Comparison of ENCODE assay signal across 9 mouse cellular contexts in the genomic region with DNA sequence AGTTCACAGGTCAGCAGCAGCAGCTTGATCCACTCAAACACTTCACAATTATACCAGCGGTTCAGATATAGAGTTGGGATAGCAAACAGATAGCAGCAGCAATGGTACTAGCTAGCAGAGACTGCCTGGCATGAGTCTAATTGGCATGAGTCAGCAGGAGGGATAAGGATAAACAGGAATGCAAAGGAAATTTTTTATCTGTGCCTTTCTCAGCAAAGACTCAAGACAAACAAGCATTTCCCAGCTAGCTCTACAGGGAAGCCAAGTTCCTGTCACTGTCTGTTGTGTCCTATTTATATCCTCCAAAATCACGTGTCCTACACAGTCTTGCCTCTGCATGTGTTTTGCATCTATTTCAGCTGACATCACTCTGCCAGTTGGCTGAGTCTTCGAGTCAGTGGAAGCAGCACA.
DNase-seq lines count a peak whose midpoint lies in the region; ATAC-seq and TF ChIP-seq lines count a peak whose summit lies in the region.
"Had no signal": no experiment of that assay in that cellular context is flagged by ENCODE, and none has a peak within 500 bp of the region (broad histone marks: within the 10 kb centered on the region; RNA-seq: fewer than 3 reads in every experiment).

No protein-coding gene starts in this region.

- no peak overlapping the region for H3K4me2 ChIP-seq in forebrain, embryonic 15.5 days (replicated peaks)
- H3K4me2 ChIP-seq in forebrain, embryonic 12.5 days: no peak overlapping the region
- no peak overlapping the region for H3K4me2 ChIP-seq in kidney, embryonic 16.5 days (replicated peaks; ENCODE audit: low read depth, low read length)
- H3K4me2 ChIP-seq: midbrain, embryonic 12.5 days had no signal

- H3K27ac ChIP-seq in forebrain, embryonic 15.5 days (replicated peaks): 0 out of 2 replicates have a peak overlapping the region, but pooled peaks have one; percentile 36
- H3K27ac ChIP-seq in forebrain, embryonic 12.5 days: no peak overlapping the region
- 0 out of 2 replicates have a peak overlapping the region, but pooled peaks have one; percentile 29 for H3K27ac ChIP-seq in kidney, embryonic 16.5 days (ENCODE audit: low read length)
- H3K27ac ChIP-seq: midbrain, embryonic 12.5 days had no signal

- peak; percentile 93 for ATAC-seq in forebrain, embryonic 15.5 days (replicated peaks)
- ATAC-seq in forebrain, embryonic 12.5 days (ENCODE audit: low FRiP score): no peak
- peak; percentile 83; the same call in 1 of the 2 replicates for ATAC-seq in kidney, embryonic 16.5 days (ENCODE audit: low FRiP score, low TSS enrichment)

- DNase-seq in frontal cortex, postnatal 10 days (ENCODE audit: low spot score in 2 of 2): peak; percentile 13 to 37
- DNase-seq in lung, postnatal 4 days: peak; percentile 16 to 31
- no peak for DNase-seq in spleen, adult 18-20 months
- no peak for DNase-seq in cerebellum, adult 9-10 months

- no peak for TF ChIP-seq CTCF in C2C12 (IDR thresholded peaks at IDR 0.05; ENCODE audit: control insufficient read depth, insufficient read depth, insufficient read length)

- no peak overlapping the region for H3ac ChIP-seq in C2C12 (ENCODE audit: control insufficient read depth, insufficient read length, low read depth)

- no peaks in the 10 kb centered on the region for H3K36me3 ChIP-seq in forebrain, embryonic 15.5 days
- no peaks in the 10 kb centered on the region for H3K36me3 ChIP-seq in forebrain, embryonic 12.5 days (replicated peaks)
- H3K36me3 ChIP-seq in C2C12 (ENCODE audit: control insufficient read depth, insufficient read depth): no peaks in the 10 kb centered on the region
- H3K36me3 ChIP-seq in kidney, embryonic 16.5 days (ENCODE audit: insufficient read depth, low read length): no peaks in the 10 kb centered on the region
- H3K36me3 ChIP-seq: midbrain, embryonic 12.5 days had no signal

- no peak overlapping the region for H3K9ac ChIP-seq in forebrain, embryonic 15.5 days (replicated peaks)
- H3K9ac ChIP-seq in forebrain, embryonic 12.5 days: no peak overlapping the region
- H3K9ac ChIP-seq in kidney, embryonic 16.5 days (replicated peaks; ENCODE audit: low read length): no peak overlapping the region
- H3K9ac ChIP-seq: midbrain, embryonic 12.5 days had no signal

- H3K4me3 ChIP-seq in forebrain, embryonic 15.5 days: no peak overlapping the region
- no peak overlapping the region for H3K4me3 ChIP-seq in forebrain, embryonic 12.5 days (replicated peaks)
- no peak overlapping the region for H3K4me3 ChIP-seq in C2C12 (ENCODE audit: insufficient read depth, poor library complexity, severe bottlenecking)
- H3K4me3 ChIP-seq in kidney, embryonic 16.5 days (ENCODE audit: low read length): no peak overlapping the region
- H3K4me3 ChIP-seq: midbrain, embryonic 12.5 days had no signal

- no peaks in the 10 kb centered on the region for H3K9me3 ChIP-seq in forebrain, embryonic 15.5 days
- H3K9me3 ChIP-seq in forebrain, embryonic 12.5 days: no peaks in the 10 kb centered on the region
- H3K9me3 ChIP-seq in kidney, embryonic 16.5 days (ENCODE audit: low read length): peaks cover 7% of the 10 kb centered on the region
- H3K9me3 ChIP-seq: midbrain, embryonic 12.5 days had no signal

- no peaks in the 10 kb centered on the region for H3K27me3 ChIP-seq in forebrain, embryonic 15.5 days
- no peaks in the 10 kb centered on the region for H3K27me3 ChIP-seq in forebrain, embryonic 12.5 days
- no peaks in the 10 kb centered on the region for H3K27me3 ChIP-seq in C2C12 (ENCODE audit: control insufficient read depth, insufficient read depth, insufficient read length)
- H3K27me3 ChIP-seq in kidney, embryonic 16.5 days (ENCODE audit: insufficient read depth, low read length): no peaks in the 10 kb centered on the region
- H3K27me3 ChIP-seq: midbrain, embryonic 12.5 days had no signal

- no peaks in the 10 kb centered on the region for H3K79me3 ChIP-seq in C2C12 (ENCODE audit: low read depth)

- H3K79me2 ChIP-seq in C2C12 (ENCODE audit: control insufficient read depth, insufficient read depth): no peaks in the 10 kb centered on the region

- H3K4me1 ChIP-seq in forebrain, embryonic 15.5 days: 0 out of 2 replicates have a peak, but pooled peaks cover 3% of the 10 kb centered on the region
- no peaks in the 10 kb centered on the region for H3K4me1 ChIP-seq in forebrain, embryonic 12.5 days
- 0 out of 2 replicates have a peak, but pooled peaks cover 4% of the 10 kb centered on the region for H3K4me1 ChIP-seq in kidney, embryonic 16.5 days (ENCODE audit: insufficient read depth, low read length)
- H3K4me1 ChIP-seq: midbrain, embryonic 12.5 days had no signal

- WGBS in forebrain, embryonic 15.5 days: 55% methylated on average over 3 of the region's 3 CpGs
- 73% methylated on average over 3 of the region's 3 CpGs for WGBS in forebrain, embryonic 12.5 days
- 41% methylated on average over 3 of the region's 3 CpGs for WGBS in kidney, embryonic 16.5 days

TF ChIP-seq in C2C12, 6 proteins besides CTCF, POLR2A, EP300 and RAD21:
- TF ChIP-seq CEBPB (IDR thresholded peaks at IDR 0.05; ENCODE audit: low read depth) (no peak), MYOD1 (IDR thresholded peaks at IDR 0.05; ENCODE audit: control insufficient read depth, insufficient read length, low read depth) (no peak), USF1 (IDR thresholded peaks at IDR 0.05; ENCODE audit: low read depth) (peak; percentile 46)

Comparison
In these comparisons a context has a peak if more than half of its experiments do, and no peak if none do; other contexts are left out.
1. DNase-seq: peak in frontal cortex, postnatal 10 days (2 of 2) and lung, postnatal 4 days (2 of 2); none in spleen, adult 18-20 months (0 of 2) and cerebellum, adult 9-10 months (single experiment).